Mouse (Mus musculus): Measurements from ENCODE around the gene Pheta1.

DNA sequence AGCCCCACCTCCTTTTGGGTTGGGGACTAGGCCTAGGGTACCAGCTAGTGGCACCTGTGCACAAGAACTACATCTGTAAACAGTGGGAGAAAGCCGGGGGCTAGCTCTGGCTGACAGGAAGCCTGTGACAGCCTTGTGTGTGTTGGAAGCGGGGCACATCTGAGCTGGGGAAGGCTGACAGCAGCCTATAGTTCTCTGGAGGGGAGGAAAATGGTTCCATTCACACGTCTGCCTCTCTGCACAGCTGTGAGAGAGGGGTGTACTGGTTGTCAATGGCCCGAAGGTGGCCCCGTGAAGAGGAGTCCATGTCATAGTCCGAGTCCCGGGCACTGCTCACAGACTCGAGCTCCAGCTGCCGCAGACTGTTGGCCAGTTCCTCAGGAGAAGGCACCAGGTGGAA is 31.2 kb upstream of the Pheta1 start:
- TF ChIP-seq POLR2A (IDR thresholded peaks at IDR 0.05; ENCODE audit: control insufficient read depth, low read depth, low read length) (no peak), CTCF (IDR thresholded peaks at IDR 0.05; ENCODE audit: control insufficient read depth, insufficient read depth, insufficient replicate concordance, low read depth, low read length) (no peak)
